Mouse (Mus musculus) spleen, adult 2 months (tissue): ENCODE data around the gene Nfib.

Source experiments
- CTCF ChIP-seq: fragments of 200-500 bp; IDR thresholded peaks from 2 replicates; pipeline ENCODE4 v1.5.1; 2011; ENCODE audit warnings: mild to moderate bottlenecking, inconsistent platforms; ENCODE audit not compliant: insufficient read depth, insufficient read length, insufficient replicate concordance; ENCODE audit errors: extremely low read depth
- POLR2A ChIP-seq: fragments of 200-500 bp; IDR thresholded peaks from 2 replicates; pipeline ENCODE4 v1.6.1; 2011; ENCODE audit warnings: low read depth, low read length, inconsistent platforms

GRCm38 (mm10) chr4:82466144-82466543, 239.4 kb downstream of the Nfib start:
- TF ChIP-seq CTCF (no peak), POLR2A (no peak)
